Mouse (Mus musculus): ENCODE measurements around the gene Cct3. TPM values are rescaled to one million over a fixed set of nuclear protein-coding genes. Genes with fewer than 3 reads are reported as not detected.
"Not testable (repeated sequence)": the region's sequence is repeated elsewhere in the genome, so short reads cannot be mapped to it uniquely, and the experiment has no call there.

The Cct3 gene
- polyA plus RNA-seq, 1 experiment from 2014 or later: 495 TPM

DNA sequence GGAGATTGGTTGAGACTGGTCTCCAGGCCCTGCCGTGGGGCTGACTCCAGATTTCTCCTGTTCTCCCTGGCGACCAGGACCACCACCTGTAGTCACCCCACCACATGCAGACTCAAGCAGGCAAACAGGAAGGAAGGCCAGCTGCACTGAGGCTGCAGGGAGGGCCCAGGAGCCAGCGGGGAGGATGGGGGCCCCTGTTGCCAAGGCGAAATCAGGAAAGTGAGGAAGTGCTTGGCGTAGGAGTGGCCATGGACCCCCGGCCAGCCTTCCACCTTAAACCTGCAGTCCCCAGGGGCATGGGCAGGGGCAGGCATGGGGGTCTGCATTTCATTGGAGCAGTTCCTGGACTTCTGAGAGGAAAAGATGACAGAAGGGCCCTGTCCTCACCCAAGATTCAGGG lies 64.2 kb downstream of the Cct3 start:
- H3K4me1 ChIP-seq (ENCODE audit: control insufficient read depth, insufficient read depth, low read length): peaks cover 6% of the 10 kb centered on the region; the same call in 1 of the 2 replicates
- H3K4me3 ChIP-seq (ENCODE audit: low read depth, low read length): no peak overlapping the region
- 74% methylated on average over 6 of the region's 6 CpGs for WGBS
- peaks cover 6% of the 10 kb centered on the region; the same call in 1 of the 2 replicates for H3K27me3 ChIP-seq (ENCODE audit: control insufficient read depth, insufficient read depth, low read length)
- no peak overlapping the region for H3K9ac ChIP-seq (replicated peaks; ENCODE audit: low read depth, low read length)
- no peak for ATAC-seq (ENCODE audit: insufficient number of reproducible peaks, insufficient read depth, low FRiP score, low read depth)
- H3K27ac ChIP-seq (ENCODE audit: low read length): no peak overlapping the region
- H3K9me3 ChIP-seq (ENCODE audit: control insufficient read depth, low read depth, low read length): no peaks in the 10 kb centered on the region
- peaks cover 58% of the 10 kb centered on the region for H3K36me3 ChIP-seq (ENCODE audit: control insufficient read depth, insufficient read depth, low read length)
- H3K4me2 ChIP-seq (replicated peaks; ENCODE audit: low read depth, low read length): no peak overlapping the region

- ATAC-seq (ENCODE audit: insufficient number of reproducible peaks, insufficient read depth, low FRiP score, low read depth): no peak
- H3K36me3 ChIP-seq (ENCODE audit: control insufficient read depth, insufficient read depth, low read length): peaks cover 53% of the 10 kb centered on the region
- peaks cover 6% of the 10 kb centered on the region; the same call in 1 of the 2 replicates for H3K4me1 ChIP-seq (ENCODE audit: control insufficient read depth, insufficient read depth, low read length)
- no peak overlapping the region for H3K9ac ChIP-seq (replicated peaks; ENCODE audit: low read depth, low read length)
- H3K4me3 ChIP-seq (ENCODE audit: low read depth, low read length): no peak overlapping the region
- H3K27ac ChIP-seq (ENCODE audit: low read length): no peak overlapping the region
- H3K4me2 ChIP-seq (replicated peaks; ENCODE audit: low read depth, low read length): no peak overlapping the region
- peaks cover 6% of the 10 kb centered on the region; the same call in 1 of the 2 replicates for H3K27me3 ChIP-seq (ENCODE audit: control insufficient read depth, insufficient read depth, low read length)
- no peaks in the 10 kb centered on the region for H3K9me3 ChIP-seq (ENCODE audit: control insufficient read depth, low read depth, low read length)
- 88% methylated on average over 2 of the region's 2 CpGs for WGBS
Observed at GRCm38 (mm10) chr3:88361612-88362313, 64.8 kb downstream of the Cct3 start.

- Histone ChIP-seq H3K9me3 (ENCODE audit: control insufficient read depth, low read depth, low read length) (no peaks in the 10 kb centered on the region), H3K36me3 (ENCODE audit: control insufficient read depth, insufficient read depth, low read length) (peaks cover 35% of the 10 kb centered on the region), H3K4me2 (replicated peaks; ENCODE audit: low read depth, low read length) (no peak overlapping the region), H3K4me3 (ENCODE audit: low read depth, low read length) (no peak overlapping the region), H3K27ac (ENCODE audit: low read length) (peak overlapping the region; percentile 33; the same call in 1 of the 2 replicates), H3K27me3 (ENCODE audit: control insufficient read depth, insufficient read depth, low read length) (peaks cover 6% of the 10 kb centered on the region; the same call in 1 of the 2 replicates), H3K9ac (replicated peaks; ENCODE audit: low read depth, low read length) (no peak overlapping the region; the same call in 1 of the 2 replicates), H3K4me1 (ENCODE audit: control insufficient read depth, insufficient read depth, low read length) (peaks cover 6% of the 10 kb centered on the region; the same call in 1 of the 2 replicates)
- 44% methylated on average over 4 of the region's 4 CpGs for WGBS
- peak; percentile 54; the same call in 1 of the 2 replicates for ATAC-seq (ENCODE audit: insufficient number of reproducible peaks, insufficient read depth, low FRiP score, low read depth)
Observed at GRCm38 (mm10) chr3:88363700-88364099, 66.8 kb downstream of the Cct3 start.

DNA sequence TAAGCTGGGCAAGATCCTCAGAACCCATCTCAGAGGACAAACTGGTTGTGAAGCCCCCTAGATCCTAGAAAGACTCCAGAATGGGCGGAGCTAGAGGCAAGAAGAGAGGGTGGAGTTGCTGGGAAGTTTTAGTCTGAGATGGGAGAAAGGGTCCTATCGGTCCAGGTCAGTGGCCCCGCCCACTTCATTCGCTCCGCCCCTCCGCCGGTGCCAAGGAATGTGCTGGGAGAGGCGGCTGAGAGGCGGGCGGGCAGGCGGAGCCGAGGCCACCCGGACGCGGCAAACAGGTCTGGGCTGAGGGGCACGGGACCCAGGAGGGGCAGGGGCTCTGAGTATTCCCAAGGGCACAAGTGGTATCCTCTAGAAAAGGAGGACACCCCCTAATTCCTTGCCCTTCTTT lies 67.4 kb downstream of the Cct3 start, which contains the start of gene Paqr6:
Gene Paqr6, plus strand, starts transcription at position 248 of the 400 bp plus-strand sequence.
- H3K27ac ChIP-seq (ENCODE audit: low read length): peak within 1 kb of the TSS; percentile 33; the same call in 1 of the 2 replicates
- H3K36me3 ChIP-seq (ENCODE audit: control insufficient read depth, insufficient read depth, low read length): peaks cover 29% of the 10 kb centered on the region
- H3K9me3 ChIP-seq (ENCODE audit: control insufficient read depth, low read depth, low read length): no peaks in the 10 kb centered on the region
- H3K27me3 ChIP-seq (ENCODE audit: control insufficient read depth, insufficient read depth, low read length): peaks cover 6% of the 10 kb centered on the region; the same call in 1 of the 2 replicates
- peak within 1 kb of the TSS; percentile 8; the same call in 1 of the 2 replicates for H3K4me3 ChIP-seq (ENCODE audit: low read depth, low read length)
- peak within 1 kb of the TSS; percentile 30 for H3K4me2 ChIP-seq (replicated peaks; ENCODE audit: low read depth, low read length)
- H3K9ac ChIP-seq (replicated peaks; ENCODE audit: low read depth, low read length): no peak within 1 kb of the TSS; the same call in 1 of the 2 replicates
- WGBS: 4% methylated on average over 16 of the region's 16 CpGs
- peak; percentile 35; the same call in 1 of the 2 replicates for ATAC-seq (ENCODE audit: insufficient number of reproducible peaks, insufficient read depth, low FRiP score, low read depth)
- peaks cover 6% of the 10 kb centered on the region; the same call in 1 of the 2 replicates for H3K4me1 ChIP-seq (ENCODE audit: control insufficient read depth, insufficient read depth, low read length)

- peaks cover 4% of the 10 kb centered on the region; the same call in 1 of the 2 replicates for H3K9me3 ChIP-seq (ENCODE audit: control insufficient read depth, low read depth, low read length)
- no peak overlapping the region for H3K4me3 ChIP-seq (ENCODE audit: low read depth, low read length)
- no peak overlapping the region for H3K9ac ChIP-seq (replicated peaks; ENCODE audit: low read depth, low read length)
- 40% methylated on average over 34 of the region's 34 CpGs for WGBS
- H3K36me3 ChIP-seq (ENCODE audit: control insufficient read depth, insufficient read depth, low read length): peaks cover 18% of the 10 kb centered on the region
- ATAC-seq (ENCODE audit: insufficient number of reproducible peaks, insufficient read depth, low FRiP score, low read depth): no peak
- no peak overlapping the region for H3K4me2 ChIP-seq (replicated peaks; ENCODE audit: low read depth, low read length)
- no peak overlapping the region for H3K27ac ChIP-seq (ENCODE audit: low read length)
- H3K4me1 ChIP-seq (ENCODE audit: control insufficient read depth, insufficient read depth, low read length): peaks cover 6% of the 10 kb centered on the region; the same call in 1 of the 2 replicates
- H3K27me3 ChIP-seq (ENCODE audit: control insufficient read depth, insufficient read depth, low read length): peaks cover 6% of the 10 kb centered on the region; the same call in 1 of the 2 replicates
Observed at GRCm38 (mm10) chr3:88365705-88366361, 68.9 kb downstream of the Cct3 start.

- not testable (repeated sequence) for H3K9me3 ChIP-seq (ENCODE audit: control insufficient read depth, low read depth, low read length); H3K27ac ChIP-seq (ENCODE audit: low read length); H3K4me3 ChIP-seq (ENCODE audit: low read depth, low read length); H3K27me3 ChIP-seq (ENCODE audit: control insufficient read depth, insufficient read depth, low read length); H3K4me1 ChIP-seq (ENCODE audit: control insufficient read depth, insufficient read depth, low read length); H3K9ac ChIP-seq (replicated peaks; ENCODE audit: low read depth, low read length); H3K36me3 ChIP-seq (ENCODE audit: control insufficient read depth, insufficient read depth, low read length)
- WGBS: 6% methylated on average over 17 of the region's 22 CpGs
- peak; percentile 83 for ATAC-seq (ENCODE audit: insufficient number of reproducible peaks, insufficient read depth, low FRiP score, low read depth)
- H3K4me2 ChIP-seq (replicated peaks; ENCODE audit: low read depth, low read length): peak overlapping the region; percentile 36; the same call in 1 of the 2 replicates
Observed at GRCm38 (mm10) chr3:88366830-88367428, 70.0 kb downstream of the Cct3 start.

DNA sequence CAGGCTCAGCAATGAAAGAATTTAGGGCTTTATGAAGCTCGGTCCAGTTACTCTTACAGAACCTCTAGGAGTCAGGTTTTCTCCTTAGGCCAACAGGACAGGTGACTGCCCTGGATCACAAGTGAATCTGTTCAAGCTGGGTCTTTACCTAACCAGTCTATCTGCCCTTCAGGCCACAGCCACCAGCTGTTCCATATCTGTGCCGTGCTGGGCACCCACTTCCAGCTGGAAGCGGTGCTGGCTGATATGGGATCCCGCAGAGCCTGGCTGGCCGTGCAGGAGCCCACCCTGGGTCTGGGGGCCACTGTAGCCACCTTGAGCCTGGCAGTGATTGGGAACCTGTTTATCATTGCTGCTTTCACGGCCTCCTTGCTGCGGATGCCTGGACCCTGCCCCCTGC lies 70.6 kb downstream of the Cct3 start:
- WGBS: 39% methylated on average over 3 of the region's 7 CpGs
- not testable (repeated sequence) for H3K4me3 ChIP-seq (ENCODE audit: low read depth, low read length); H3K9me3 ChIP-seq (ENCODE audit: control insufficient read depth, low read depth, low read length); H3K9ac ChIP-seq (replicated peaks; ENCODE audit: low read depth, low read length); H3K4me2 ChIP-seq (replicated peaks; ENCODE audit: low read depth, low read length); ATAC-seq (ENCODE audit: insufficient number of reproducible peaks, insufficient read depth, low FRiP score, low read depth); H3K36me3 ChIP-seq (ENCODE audit: control insufficient read depth, insufficient read depth, low read length); H3K27me3 ChIP-seq (ENCODE audit: control insufficient read depth, insufficient read depth, low read length); H3K27ac ChIP-seq (ENCODE audit: low read length); H3K4me1 ChIP-seq (ENCODE audit: control insufficient read depth, insufficient read depth, low read length)

GRCm38 (mm10) chr3:88368511-88368910 lies 71.6 kb downstream of the Cct3 start:
- ATAC-seq (ENCODE audit: insufficient number of reproducible peaks, insufficient read depth, low FRiP score, low read depth); H3K27ac ChIP-seq (ENCODE audit: low read length); H3K27me3 ChIP-seq (ENCODE audit: control insufficient read depth, insufficient read depth, low read length); H3K9ac ChIP-seq (replicated peaks; ENCODE audit: low read depth, low read length); H3K4me2 ChIP-seq (replicated peaks; ENCODE audit: low read depth, low read length); H3K36me3 ChIP-seq (ENCODE audit: control insufficient read depth, insufficient read depth, low read length); H3K4me3 ChIP-seq (ENCODE audit: low read depth, low read length); H3K4me1 ChIP-seq (ENCODE audit: control insufficient read depth, insufficient read depth, low read length); H3K9me3 ChIP-seq (ENCODE audit: control insufficient read depth, low read depth, low read length): not testable (repeated sequence)
- 84% methylated on average over 7 of the region's 7 CpGs for whole genome bisulfite sequencing

Data from stomach, embryonic 14.5 days (tissue).